In the genomic region with DNA sequence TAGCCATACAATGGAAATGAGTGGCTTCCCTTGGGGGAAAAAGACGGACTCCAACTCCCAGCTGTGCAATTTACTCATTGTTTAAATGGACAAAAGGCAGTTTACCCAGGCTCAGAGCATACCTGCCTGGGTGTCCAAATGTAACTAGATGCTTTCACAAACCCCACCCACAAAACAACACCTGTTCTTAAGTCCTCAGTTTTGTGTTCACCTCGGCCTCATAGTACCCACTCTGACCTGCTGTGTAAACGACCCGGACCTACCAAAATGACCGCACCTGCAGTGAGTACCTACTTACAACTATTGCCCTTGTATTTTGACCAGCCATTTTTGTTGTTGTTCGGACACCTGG, we compare ENCODE assay signal across 10 mouse cellular contexts. TPM values are rescaled to one million over a fixed set of nuclear protein-coding genes. Genes with fewer than 3 reads are reported as not detected.
DNase-seq lines count a peak whose midpoint lies in the region; ATAC-seq and TF ChIP-seq lines count a peak whose summit lies in the region.
"Had no signal": no experiment of that assay in that cellular context is flagged by ENCODE, and none has a peak within 500 bp of the region (broad histone marks: within the 10 kb centered on the region; RNA-seq: fewer than 3 reads in every experiment).

No protein-coding gene starts in this region.

- H3K27ac ChIP-seq in kidney, embryonic 16.5 days (ENCODE audit: low read length), result peak overlapping the region; percentile 74; the same call in 1 of the 2 replicates
- peak overlapping the region; percentile 92 for H3K27ac ChIP-seq in embryonic facial prominence, embryonic 15.5 days (replicated peaks)
- no peak overlapping the region for H3K27ac ChIP-seq in intestine, postnatal 0 days (ENCODE audit: low read depth, low read length)
- H3K27ac ChIP-seq in neural tube, embryonic 13.5 days (replicated peaks), result peak overlapping the region; percentile 61

- no peak for TF ChIP-seq CTCF in intestine, postnatal 0 days (IDR thresholded peaks at IDR 0.05; ENCODE audit: low read depth)

- peaks cover 13% of the 10 kb centered on the region for H3K27me3 ChIP-seq in kidney, embryonic 16.5 days (ENCODE audit: insufficient read depth, low read length)
- no peaks in the 10 kb centered on the region for H3K27me3 ChIP-seq in embryonic facial prominence, embryonic 15.5 days
- no peaks in the 10 kb centered on the region for H3K27me3 ChIP-seq in intestine, postnatal 0 days (replicated peaks; ENCODE audit: control insufficient read depth, insufficient read depth, low read length)
- peaks cover 20% of the 10 kb centered on the region for H3K27me3 ChIP-seq in neural tube, embryonic 13.5 days

- WGBS in kidney, embryonic 16.5 days, result 57% methylated on average over 6 of the region's 6 CpGs
- WGBS in embryonic facial prominence, embryonic 15.5 days, result 33% methylated on average over 6 of the region's 6 CpGs
- WGBS in intestine, postnatal 0 days, result 64% methylated on average over 6 of the region's 6 CpGs
- WGBS in neural tube, embryonic 13.5 days, result 61% methylated on average over 6 of the region's 6 CpGs

- H3K4me2 ChIP-seq in kidney, embryonic 16.5 days (replicated peaks; ENCODE audit: low read depth, low read length), result peak overlapping the region; percentile 80
- H3K4me2 ChIP-seq in embryonic facial prominence, embryonic 15.5 days (replicated peaks), result peak overlapping the region; percentile 75
- H3K4me2 ChIP-seq in intestine, postnatal 0 days (replicated peaks; ENCODE audit: low read depth), result peak overlapping the region; percentile 69
- H3K4me2 ChIP-seq in neural tube, embryonic 13.5 days, result peak overlapping the region; percentile 78

- no peak for DNase-seq in kidney, postnatal 14 days
- no peak for DNase-seq in embryo, embryonic 11 days
- no peak for DNase-seq in retina, postnatal 1 day
- DNase-seq in thymus, postnatal 4 days, result no peak
- DNase-seq: thymus, postnatal 36 days had no signal

- H3K4me3 ChIP-seq in kidney, embryonic 16.5 days (ENCODE audit: low read length), result peak overlapping the region; percentile 59
- H3K4me3 ChIP-seq in embryonic facial prominence, embryonic 15.5 days (replicated peaks), result peak overlapping the region; percentile 51
- peak overlapping the region; percentile 54 for H3K4me3 ChIP-seq in intestine, postnatal 0 days (ENCODE audit: low read depth, low read length)
- peak overlapping the region; percentile 42 for H3K4me3 ChIP-seq in neural tube, embryonic 13.5 days

- H3K4me1 ChIP-seq in kidney, embryonic 16.5 days (ENCODE audit: insufficient read depth, low read length), result peaks cover 51% of the 10 kb centered on the region
- H3K4me1 ChIP-seq in embryonic facial prominence, embryonic 15.5 days, result peaks cover 46% of the 10 kb centered on the region
- H3K4me1 ChIP-seq in intestine, postnatal 0 days (replicated peaks; ENCODE audit: control insufficient read depth, insufficient read depth, low read length), result no peaks in the 10 kb centered on the region
- peaks cover 50% of the 10 kb centered on the region for H3K4me1 ChIP-seq in neural tube, embryonic 13.5 days (replicated peaks)

- peak overlapping the region; percentile 68; the same call in 1 of the 2 replicates for H3K9ac ChIP-seq in kidney, embryonic 16.5 days (replicated peaks; ENCODE audit: low read length)
- H3K9ac ChIP-seq in embryonic facial prominence, embryonic 15.5 days, result 0 out of 2 replicates have a peak overlapping the region, but pooled peaks have one; percentile 34
- no peak overlapping the region for H3K9ac ChIP-seq in intestine, postnatal 0 days (ENCODE audit: low read depth, low read length)
- peak overlapping the region; percentile 70 for H3K9ac ChIP-seq in neural tube, embryonic 13.5 days

- H3K36me3 ChIP-seq in kidney, embryonic 16.5 days (ENCODE audit: insufficient read depth, low read length), result no peaks in the 10 kb centered on the region
- H3K36me3 ChIP-seq in embryonic facial prominence, embryonic 15.5 days, result no peaks in the 10 kb centered on the region
- H3K36me3 ChIP-seq in intestine, postnatal 0 days (ENCODE audit: control insufficient read depth, insufficient read depth), result no peaks in the 10 kb centered on the region
- no peaks in the 10 kb centered on the region for H3K36me3 ChIP-seq in neural tube, embryonic 13.5 days
- H3K36me3 ChIP-seq: G1E had no signal

- no peaks in the 10 kb centered on the region for H3K9me3 ChIP-seq in kidney, embryonic 16.5 days (ENCODE audit: low read length)
- no peaks in the 10 kb centered on the region for H3K9me3 ChIP-seq in embryonic facial prominence, embryonic 15.5 days (replicated peaks)
- H3K9me3 ChIP-seq in intestine, postnatal 0 days (ENCODE audit: control insufficient read depth), result no peaks in the 10 kb centered on the region
- no peaks in the 10 kb centered on the region for H3K9me3 ChIP-seq in neural tube, embryonic 13.5 days

- no peak for ATAC-seq in kidney, embryonic 16.5 days (ENCODE audit: low FRiP score, low TSS enrichment)
- ATAC-seq in embryonic facial prominence, embryonic 15.5 days (ENCODE audit: insufficient number of reproducible peaks, low FRiP score, low TSS enrichment, low read depth), result no peak
- ATAC-seq in intestine, postnatal 0 days, result no peak
- no peak for ATAC-seq in neural tube, embryonic 13.5 days (ENCODE audit: low read depth)

RNA-seq across cellular contexts. Expression of a gene that starts 3.0 kb away (rescaled TPM):
- polyA plus RNA-seq in kidney, embryonic 16.5 days (2015; fragmentation: Nextera tagmentation; extraction: Ambion mirVana), result 30.5 and 32.4 TPM in 2 replicates
- 62.8 and 77.8 TPM in 2 replicates for polyA plus RNA-seq in embryonic facial prominence, embryonic 15.5 days (2015; fragmentation: Nextera tagmentation; extraction: Ambion mirVana)
- 13.3 and 13.5 TPM in 2 replicates for polyA plus RNA-seq in intestine, postnatal 0 days (2015; fragmentation: Nextera tagmentation; extraction: Ambion mirVana)
- polyA plus RNA-seq in neural tube, embryonic 13.5 days (2015; fragmentation: Nextera tagmentation; extraction: Ambion mirVana), result 19.9 and 25.7 TPM in 2 replicates
